Mouse (Mus musculus) cerebral cortex, adult 2 months (tissue): ENCODE measurements around the gene Ltbr.

Source experiments
- WGBS: fragments of 180-500 bp; shearing (Covaris S2); methylation state at CpG from one replicate; pipeline ENCODE4 v1.1.7; 2018; 5-methylcytosine and 5-hydroxymethylcytosine counted together

Ltbr gene

GRCm38 (mm10) chr6:125271455-125272227 is 42.0 kb downstream of the Ltbr start:
- WGBS, result 18% methylated on average over 17 of the region's 17 CpGs

GRCm38 (mm10) chr6:125268799-125269198 is 44.9 kb downstream of the Ltbr start:
- WGBS, result 63% methylated on average over 6 of the region's 6 CpGs

DNA sequence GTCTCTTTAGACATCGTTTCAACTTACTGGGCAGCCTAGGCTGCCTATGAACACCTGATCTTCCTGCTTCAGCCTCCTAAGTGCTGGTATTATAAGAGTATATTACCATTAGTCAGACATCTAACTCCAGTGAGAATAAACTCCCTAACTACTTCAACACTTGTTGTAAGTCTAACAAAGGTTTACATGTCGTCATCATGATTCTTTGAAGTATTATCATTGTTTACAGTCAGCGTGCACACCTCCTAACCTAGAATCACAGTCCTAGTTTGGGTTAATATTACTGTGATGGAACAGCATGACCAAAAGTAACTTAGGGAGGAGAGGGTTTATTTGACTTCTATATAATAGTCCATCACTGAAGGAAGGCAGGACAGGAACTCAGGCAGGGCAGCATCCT is 46.2 kb downstream of the Ltbr start:
- 91% methylated on average over 3 of the region's 3 CpGs for WGBS

- WGBS, result 67% methylated on average over 6 of the region's 6 CpGs
Observed at GRCm38 (mm10) chr6:125266600-125266999, 47.1 kb downstream of the Ltbr start.

DNA sequence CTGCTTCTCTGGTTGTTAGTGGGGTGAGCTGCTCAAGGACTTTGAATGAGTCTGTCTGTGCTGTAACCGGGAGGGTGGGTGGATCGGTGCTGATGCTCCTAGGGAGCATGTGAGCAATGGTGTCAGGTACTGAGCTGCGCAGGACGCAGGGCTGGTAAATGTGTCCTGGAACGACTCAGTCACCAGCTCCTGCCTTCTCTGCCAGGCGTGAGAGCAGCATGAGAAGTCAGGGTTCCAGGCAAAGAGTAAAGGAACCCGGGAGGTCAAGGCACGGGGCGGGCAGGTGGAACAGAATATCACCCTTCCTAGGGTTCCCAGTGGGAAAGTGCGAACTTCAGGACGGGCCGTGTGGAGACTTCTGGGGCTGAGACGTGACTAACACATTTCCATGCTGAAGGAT is 47.6 kb downstream of the Ltbr start:
- WGBS, result 75% methylated on average over 13 of the region's 13 CpGs

DNA sequence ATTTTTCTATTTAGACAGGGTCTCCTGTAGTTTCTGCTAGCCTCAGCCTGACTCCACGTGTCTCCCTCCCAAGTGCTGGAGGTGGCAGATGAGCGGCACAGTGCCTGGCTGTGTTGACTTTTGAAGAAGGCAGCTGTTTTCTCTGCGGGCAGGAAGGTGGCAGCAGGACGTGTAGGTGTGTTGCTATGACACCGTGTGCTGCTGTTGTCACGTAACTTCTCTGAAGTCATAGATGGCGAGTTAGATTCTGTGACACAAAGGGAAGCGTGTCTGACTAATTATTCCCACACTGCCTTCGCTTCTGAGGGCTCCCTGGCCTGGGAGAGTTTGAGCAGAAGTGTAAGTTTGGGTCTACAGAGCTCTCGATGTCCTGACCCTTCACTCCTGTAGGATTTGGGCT is 48.4 kb downstream of the Ltbr start:
- 46% methylated on average over 10 of the region's 10 CpGs for WGBS

GRCm38 (mm10) chr6:125264219-125264618 is 49.5 kb downstream of the Ltbr start:
- WGBS, result 91% methylated on average over 9 of the region's 9 CpGs

DNA sequence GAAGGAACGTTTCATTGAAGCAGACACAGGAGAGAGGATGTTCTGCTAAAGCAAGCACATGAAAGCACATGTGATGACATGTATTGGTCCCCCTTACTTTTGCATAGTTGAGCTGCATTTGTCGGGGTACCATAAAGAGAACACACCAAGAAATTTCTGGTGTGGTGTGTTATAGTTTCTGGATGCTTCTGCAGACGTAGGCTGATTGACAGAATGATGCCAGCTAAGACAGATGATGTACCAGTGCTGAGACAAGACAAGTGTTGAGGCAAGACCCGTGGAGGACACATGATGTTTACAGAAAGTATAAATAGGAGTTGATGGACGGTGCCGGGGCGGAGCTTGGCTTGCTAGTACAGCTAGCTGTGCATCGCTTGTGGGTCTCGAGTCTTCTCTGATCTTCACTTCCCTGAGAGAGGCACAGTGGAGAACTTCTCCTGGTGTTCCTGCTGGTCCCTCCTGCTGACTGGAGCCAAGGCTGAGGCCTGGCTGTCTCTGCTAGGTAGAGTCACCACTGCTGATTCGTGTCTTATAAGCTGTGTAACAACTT is 53.6 kb downstream of the Ltbr start:
- WGBS, result 85% methylated on average over 10 of the region's 10 CpGs
